ENCODE assay signal across 16 mouse cellular contexts in the genomic region with DNA sequence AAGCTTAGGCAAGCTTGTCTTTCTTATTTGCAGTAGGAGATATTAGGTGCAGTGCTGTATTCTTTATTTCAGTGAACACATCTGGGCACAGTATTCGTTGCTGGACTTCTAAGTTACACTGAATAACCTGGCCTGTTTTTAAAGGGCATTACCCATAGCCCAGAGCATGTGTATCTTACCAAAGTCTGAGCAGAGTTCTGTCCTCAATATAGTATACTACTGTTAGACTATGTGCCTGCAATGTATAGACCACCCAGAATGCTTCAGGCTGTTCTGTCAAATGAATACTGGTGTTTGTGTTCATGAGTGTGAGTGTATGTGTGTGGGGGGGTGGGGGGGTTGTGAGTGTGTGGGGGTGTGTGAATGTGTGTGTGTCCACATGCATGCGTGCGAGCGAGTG.
"Had no signal": no experiment of that assay in that cellular context is flagged by ENCODE, and none has a peak within 500 bp of the region (broad histone marks: within the 10 kb centered on the region; RNA-seq: fewer than 3 reads in every experiment).

No protein-coding gene starts in this region.

- H3K36me3 ChIP-seq: liver, embryonic 13.5 days; liver, embryonic 15.5 days; lung, embryonic 15.5 days; neural tube, embryonic 12.5 days; stomach, embryonic 15.5 days had no signal

- H3K4me2 ChIP-seq: liver, embryonic 13.5 days; liver, embryonic 15.5 days; lung, embryonic 15.5 days; midbrain, embryonic 11.5 days; neural tube, embryonic 12.5 days; stomach, embryonic 15.5 days had no signal

- H3K4me1 ChIP-seq: liver, embryonic 13.5 days; liver, embryonic 15.5 days; neural tube, embryonic 12.5 days; stomach, embryonic 15.5 days had no signal

- ATAC-seq: liver, postnatal 0 days had no signal

- H3K9me3 ChIP-seq: liver, embryonic 13.5 days; liver, embryonic 15.5 days; lung, embryonic 15.5 days; megakaryocyte, embryonic 14.5 days; neural tube, embryonic 12.5 days; stomach, embryonic 15.5 days had no signal

- H3K9ac ChIP-seq: liver, embryonic 13.5 days; liver, embryonic 15.5 days; liver, postnatal 0 days; lung, embryonic 15.5 days; neural tube, embryonic 12.5 days; stomach, embryonic 15.5 days had no signal

- H3K4me3 ChIP-seq: liver, embryonic 13.5 days; liver, embryonic 15.5 days; lung, embryonic 15.5 days; megakaryocyte, embryonic 14.5 days; neural tube, embryonic 12.5 days; stomach, embryonic 15.5 days had no signal

- DNase-seq: liver, embryonic 13.5 days; liver, postnatal 0 days; lung, postnatal 10 days; lung, postnatal 36 days; right cerebral cortex, postnatal 14 days; thymus, adult 2 months; thymus, postnatal 25 days; thymus, postnatal 4 days had no signal

- H3K27ac ChIP-seq: liver, embryonic 13.5 days; liver, embryonic 15.5 days; lung, embryonic 15.5 days; macrophage; neural tube, embryonic 12.5 days; stomach, embryonic 15.5 days; stomach, postnatal 0 days had no signal

- H3K27me3 ChIP-seq: liver, embryonic 13.5 days; liver, embryonic 15.5 days; lung, embryonic 15.5 days; neural tube, embryonic 12.5 days; stomach, embryonic 15.5 days had no signal
